Mouse (Mus musculus) spleen, postnatal 36 days (tissue): Measurements from ENCODE around the gene Farp1.
"Not testable (repeated sequence)": the region's sequence is repeated elsewhere in the genome, so short reads cannot be mapped to it uniquely, and the experiment has no call there.

Source experiments
- DNase-seq, 2 experiments: peaks; one replicate each; pipeline ENCODE4 v3.0.0; 2022; ENCODE audit warnings: low spot score in 2 of 2, mixed read lengths in 1 of 2

Farp1 gene

DNA sequence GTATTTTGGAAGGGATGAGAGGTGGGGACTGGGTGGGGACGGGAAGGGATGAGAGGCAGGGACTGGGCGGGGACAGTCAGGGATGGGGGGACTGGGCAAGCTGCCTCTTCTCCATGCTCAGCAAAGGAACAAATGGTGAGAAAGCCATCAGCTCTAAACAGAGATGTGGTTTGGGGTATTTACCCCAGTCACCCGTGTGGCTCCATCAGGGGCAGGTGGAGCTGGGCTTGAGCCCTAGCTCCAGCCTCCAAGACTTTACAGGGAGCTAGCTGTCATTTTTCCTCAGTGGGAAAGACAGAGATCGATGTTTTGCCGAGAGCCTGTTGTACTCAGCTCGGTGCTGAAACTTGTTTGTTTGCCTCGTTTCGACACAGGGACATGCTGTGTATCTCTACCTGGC, 148.0 kb downstream of the Farp1 start:
- DNase-seq = no peak

DNA sequence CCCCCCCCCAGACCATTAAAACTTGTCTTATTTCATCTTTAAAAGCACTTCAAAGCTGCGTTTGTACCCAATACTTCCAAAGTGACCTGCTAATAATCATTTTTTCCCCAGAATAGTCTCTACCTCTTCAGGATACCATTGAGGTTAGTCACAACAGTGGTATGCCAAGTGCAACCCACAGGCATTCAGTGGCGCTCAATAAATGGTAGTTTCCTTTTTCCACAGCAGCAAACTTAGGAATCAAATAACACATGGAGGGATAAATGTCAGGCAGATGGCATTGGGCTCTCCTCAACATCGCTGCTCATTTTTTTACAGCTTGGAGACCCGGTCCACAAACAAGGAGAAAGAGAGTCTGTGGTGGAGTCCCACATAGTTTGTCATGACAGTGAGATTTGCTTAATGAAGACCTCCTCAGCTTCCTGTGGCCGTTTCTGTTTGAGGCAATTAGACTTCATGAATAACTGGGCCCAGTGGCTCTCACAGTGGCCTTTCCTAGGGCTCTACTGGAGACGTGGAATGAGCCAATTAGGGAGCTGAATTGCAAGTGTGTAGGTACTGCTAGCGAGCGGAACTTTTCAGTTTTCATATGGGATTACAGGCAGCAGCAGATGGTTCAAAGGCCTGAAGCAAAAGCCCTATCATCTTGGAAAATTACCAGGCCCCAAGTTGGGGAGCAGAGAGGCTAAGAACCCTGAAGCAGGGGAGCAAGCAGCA, 148.6 kb downstream of the Farp1 start:
- DNase-seq = no peak

DNA sequence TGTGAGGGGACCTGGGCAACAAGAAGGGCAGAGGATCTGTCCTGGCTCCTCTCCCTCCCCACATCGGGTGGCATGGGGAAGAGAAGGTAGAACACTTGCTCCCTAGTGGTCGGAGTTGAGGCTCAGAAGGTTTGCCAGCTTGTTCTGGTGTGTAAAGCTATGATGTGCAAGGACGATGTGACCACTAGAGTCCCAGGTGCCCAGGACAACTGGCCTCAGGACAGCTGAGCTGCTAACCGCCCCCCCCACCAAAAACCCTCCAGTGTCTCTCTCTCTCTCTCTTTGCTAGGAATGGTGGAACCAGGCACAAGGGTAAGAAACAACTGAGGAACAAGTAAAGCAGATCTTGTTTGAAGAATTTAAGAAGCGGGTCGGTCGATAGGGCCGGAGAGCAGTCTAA, 149.4 kb downstream of the Farp1 start:
- DNase-seq = no peak

DNA sequence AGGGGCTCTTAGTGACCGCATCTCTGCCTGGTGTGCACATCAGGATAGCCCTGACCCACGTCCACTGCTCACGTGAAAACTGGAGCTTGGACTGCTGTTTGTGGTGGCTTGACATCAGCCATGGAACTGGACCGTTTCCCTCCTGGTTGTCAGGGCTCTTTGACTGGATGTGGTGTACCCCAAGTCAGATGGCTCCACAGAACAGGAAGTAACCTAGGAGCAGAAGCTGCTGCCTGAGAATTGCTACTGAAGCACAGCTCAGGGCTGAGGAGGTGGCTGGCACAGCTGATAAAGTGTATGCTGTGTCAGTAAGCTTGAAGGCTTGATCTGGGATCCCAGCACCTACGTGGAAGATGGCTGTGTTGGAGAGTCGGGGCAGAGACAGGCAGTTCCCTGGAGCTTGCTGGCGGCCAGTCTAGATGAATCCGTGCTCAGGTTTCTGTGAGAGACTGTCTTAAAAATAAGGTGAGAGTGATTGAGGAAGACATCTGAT, 151.4 kb downstream of the Farp1 start:
- no peak for DNase-seq

DNA sequence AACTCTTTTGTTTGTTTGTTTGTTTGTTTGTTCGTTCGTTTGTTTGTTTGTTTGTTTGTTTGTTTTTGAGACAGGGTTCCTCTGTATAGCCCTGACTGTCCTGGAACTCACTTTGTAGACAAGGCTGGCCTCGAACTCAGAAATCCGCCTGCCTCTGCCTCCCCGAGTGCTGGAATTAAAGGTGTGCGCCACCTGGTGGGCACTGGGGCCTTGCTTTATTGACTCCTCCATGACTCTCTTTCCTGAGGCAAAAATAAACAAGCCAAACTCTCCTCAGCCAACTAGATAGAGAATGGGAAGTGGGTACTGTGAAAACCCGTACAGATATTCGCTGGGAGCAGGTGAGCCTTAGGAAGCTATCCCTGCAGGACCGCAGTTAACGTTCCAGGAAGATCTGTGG, 154.8 kb downstream of the Farp1 start:
- not testable (repeated sequence) for DNase-seq

DNA sequence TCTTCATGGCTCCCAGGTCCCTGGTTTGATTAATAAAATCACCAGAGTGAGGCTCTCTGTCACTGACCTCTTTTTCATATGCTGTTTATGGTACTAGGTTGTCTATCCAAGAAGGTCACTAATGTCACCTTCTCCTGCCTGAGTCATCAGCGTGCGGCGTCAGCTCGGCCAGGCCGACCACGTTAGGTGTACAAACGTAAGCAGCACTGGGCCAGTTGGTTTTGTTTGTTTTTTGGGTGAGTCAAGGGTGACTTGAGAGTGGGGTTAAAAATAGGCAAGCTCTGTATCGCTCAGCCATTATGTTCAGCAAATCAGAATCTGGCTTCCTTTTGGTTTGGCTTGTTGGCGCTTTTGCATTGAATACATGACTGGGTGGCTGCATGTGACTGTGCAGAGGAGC, 155.4 kb downstream of the Farp1 start:
- no peak for DNase-seq

DNA sequence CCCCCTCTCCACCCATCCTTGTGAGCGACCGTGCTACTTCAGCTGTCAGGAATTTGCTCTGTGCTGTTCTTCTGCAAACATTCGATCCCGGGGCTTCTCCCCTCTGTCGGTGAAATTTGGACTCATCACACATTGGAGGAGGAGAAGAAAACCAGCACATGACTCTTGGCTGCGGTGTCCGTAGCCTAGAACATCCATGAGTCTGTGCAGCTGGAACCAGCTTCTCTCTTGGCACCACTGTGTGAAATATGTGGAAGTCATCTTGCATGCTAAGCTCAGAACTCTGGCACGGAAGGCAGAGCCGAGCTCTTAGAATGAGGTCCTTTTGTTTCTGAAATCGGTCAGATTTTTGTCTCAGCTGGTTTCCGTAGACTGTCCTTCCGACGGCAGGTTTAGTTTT, 156.7 kb downstream of the Farp1 start:
- DNase-seq = no peak

DNA sequence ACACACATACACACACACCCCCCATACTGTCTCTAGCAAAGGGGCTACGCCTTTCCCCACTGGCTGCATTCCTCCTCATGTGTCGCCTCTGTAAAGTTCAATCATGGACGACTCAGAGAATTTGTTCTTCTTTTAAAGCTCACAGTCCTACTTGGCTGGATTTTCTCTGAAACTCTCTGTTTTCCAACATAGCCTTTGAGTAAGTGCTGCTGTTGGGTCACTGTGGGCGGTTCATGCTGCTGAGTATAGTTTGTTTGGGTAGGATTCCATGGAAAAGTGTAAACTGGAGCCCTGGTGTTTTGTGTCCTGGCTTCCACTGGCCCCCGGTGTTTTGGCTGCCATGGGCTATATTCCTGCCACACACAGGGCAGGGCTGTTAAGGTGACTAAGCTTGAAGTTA, 157.4 kb downstream of the Farp1 start:
- no peak for DNase-seq

DNA sequence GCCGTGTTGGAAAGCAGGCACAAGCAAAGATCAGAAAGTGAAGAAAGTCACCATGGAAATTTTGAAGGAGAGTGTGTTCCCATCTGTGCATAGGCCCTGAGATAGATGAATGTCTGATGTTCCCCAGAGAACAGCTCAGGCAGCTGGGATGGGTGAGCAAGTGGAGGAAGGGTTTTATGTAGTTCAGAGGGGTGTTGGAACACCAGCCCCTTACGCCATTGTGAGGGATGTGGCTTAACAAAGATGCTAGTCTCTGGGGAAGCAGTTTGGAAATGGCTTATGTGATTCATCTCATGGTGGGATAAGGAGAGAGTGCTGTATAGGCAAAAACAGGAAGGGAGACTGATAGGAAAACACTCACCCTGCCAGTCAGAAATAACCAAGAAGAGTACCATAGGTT, 159.0 kb downstream of the Farp1 start:
- no peak for DNase-seq

DNA sequence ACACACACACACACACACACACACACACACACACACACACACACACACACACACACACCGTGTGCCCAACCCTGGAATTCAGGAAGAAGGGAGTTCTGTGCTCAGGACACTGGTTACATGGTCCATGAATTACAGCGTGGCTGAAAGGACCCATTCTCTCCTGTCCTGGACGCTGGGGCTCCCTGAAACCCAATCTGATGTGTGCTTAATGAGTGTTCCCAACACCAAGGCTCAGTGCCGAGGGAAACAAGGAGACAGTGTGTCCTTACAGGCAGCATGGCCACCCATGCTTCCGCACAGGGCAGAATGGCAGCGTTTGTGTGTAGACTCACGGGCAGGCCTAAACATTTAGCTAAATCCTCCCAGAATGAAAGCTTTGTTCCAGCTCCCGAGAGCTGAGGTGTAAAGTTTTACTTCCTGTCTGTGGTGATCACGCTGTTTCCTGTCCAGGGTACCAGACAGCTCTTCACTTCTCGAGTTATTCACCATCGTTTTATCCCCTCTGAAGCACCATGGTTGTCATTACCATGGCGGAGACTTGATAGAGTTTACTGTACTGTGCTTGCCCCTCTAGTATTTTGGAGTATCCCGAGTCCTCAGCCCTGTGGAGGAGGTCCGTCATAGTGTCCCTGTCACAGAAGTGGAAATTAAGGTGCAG, 164.0 kb downstream of the Farp1 start:
- DNase-seq = no peak

DNA sequence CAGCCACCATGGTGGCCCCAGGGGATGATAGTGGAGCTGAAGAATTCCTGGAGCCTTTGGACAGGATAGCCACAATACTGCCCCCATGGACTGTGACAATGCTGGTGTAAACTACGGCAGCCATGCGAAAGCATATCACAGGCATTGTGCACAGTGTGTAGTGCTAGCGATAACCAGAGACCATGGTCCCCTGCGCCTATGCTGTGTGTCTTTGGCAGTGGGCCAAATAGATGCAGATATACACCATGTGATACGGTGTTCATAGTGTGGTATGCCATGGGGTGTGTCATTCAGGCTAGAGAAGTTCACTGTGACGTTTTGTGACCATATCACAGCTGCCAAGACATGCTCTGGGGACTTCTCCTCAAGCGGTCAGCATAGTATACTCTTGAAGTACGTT, 164.8 kb downstream of the Farp1 start:
- no peak for DNase-seq

DNA sequence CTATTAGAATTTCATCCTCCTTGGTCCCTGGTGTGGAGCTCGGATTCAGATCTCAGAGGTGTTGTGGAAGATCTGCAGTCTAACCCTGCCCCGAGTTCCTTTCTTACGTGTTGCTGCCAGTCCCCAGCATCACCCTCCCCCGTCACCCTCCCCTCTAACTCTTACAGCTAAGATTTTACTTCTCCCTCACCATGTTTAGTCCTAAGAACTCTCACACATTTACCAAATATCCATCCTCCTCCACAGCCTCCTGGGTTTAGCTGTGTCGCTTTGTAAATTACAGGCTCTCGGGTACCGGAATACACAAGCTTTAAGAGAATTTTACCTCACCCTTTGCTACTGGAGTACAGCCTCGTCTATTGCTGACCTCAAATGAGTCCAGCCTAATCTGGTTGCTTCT, 165.4 kb downstream of the Farp1 start:
- no peak for DNase-seq

DNA sequence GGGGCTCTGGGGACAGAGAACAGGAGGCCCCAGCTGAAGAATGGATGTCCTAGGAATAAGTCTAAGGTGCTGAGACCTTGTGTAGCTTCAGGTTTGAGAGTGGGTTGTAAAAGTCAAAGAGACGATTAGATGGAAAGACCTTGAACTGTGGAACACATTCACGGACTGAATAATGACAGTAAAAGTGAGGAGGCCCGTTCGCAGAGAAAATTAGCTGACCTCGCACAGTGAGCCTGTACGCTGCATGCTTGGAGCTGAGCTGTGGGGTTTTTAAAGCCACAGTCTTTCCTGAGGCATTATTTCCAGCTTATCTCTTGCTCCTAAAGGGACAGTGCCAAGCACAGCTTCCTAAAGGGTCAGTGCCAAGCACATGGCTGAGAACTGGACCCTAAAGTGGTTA, 166.2 kb downstream of the Farp1 start:
- DNase-seq = no peak

DNA sequence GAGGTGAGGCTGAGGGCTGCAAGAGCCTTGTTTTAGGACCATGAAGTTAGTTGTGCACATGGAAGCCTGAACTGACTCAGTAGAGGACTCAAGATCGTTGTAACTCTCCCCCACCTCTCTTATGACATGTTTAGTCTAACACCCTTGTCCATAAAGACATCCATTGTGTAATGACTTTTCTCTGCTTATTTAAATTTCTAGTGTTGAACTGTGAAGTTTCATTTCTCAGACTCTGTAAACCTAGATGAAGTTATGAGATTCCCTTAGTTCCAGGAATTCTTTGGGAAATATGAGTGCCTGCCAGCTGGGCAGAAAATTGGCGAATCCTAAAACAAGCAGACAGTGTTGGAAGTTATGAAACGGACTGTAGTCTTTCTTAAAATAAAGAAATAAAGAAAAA, 170.5 kb downstream of the Farp1 start:
- no peak for DNase-seq

DNA sequence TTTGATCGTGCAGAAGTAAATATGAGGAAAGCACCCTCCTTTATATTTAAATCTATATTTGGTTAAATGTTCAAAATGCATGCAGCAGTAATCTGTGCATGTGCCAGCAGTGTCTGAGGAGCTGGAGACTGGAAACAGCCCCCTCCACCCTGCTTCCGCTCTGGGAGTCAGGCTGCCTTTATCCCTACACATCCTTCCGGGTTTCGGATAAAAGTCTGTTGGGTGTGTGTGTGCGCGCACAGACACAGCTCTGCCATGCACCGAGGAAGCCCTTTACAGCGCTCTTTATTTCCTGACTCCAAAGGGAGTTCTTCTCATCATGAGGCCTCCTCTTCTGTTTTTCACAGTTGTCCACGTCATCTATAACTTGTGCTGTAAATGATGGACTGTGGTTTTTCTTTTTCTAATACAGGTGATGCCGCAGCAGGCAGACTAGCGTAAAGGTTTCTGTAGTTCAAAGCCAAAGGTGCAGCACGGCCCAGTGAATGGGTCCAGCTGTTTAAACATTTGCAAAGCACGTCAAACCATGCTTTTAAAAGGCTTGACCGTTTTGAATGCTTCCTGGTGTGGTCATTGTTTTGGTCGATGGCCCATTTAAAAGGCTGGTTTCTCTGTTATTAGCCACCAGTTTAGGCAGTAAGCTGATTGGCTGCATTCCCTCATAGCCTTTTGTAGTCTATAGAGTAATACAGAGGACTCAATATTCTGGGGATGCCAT, 172.6 kb downstream of the Farp1 start:
- no peak for DNase-seq

DNA sequence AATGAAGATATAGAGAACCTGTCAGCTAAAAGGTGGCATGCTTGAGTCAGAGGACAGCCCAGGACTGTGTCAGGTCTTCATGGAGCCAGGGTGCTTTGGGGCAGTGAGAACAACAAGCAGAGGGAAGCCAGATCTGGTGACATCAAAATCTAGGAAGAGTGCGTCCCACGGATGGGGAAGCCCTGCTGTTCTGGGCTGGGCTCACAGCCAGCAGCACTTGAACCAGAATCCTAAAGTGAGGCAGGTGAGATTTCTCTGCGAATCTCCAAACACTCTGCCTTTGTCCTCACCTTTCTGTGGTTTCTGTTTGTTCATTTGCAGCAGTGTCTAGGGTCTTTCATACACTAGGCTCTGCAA, 173.1 kb downstream of the Farp1 start:
- DNase-seq = no peak

DNA sequence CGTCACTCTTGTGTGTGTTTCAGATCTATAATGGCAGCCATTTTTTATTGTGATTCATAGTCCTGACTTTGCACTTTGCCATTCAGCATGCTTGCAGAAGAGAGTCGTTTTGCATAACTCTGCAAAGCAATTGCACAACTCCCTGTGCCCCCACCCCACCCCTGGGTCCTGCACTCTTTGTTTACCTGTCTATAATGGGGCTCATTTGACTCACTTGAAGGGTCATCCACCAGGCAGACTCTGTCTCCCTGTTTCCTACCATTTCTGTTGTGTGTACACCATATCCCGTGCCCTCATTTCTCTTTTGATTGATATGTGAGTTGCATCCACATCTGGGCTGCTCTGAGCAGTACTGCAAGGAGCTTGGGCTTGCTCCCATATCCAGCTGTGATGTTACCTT, 175.3 kb downstream of the Farp1 start:
- DNase-seq = no peak

DNA sequence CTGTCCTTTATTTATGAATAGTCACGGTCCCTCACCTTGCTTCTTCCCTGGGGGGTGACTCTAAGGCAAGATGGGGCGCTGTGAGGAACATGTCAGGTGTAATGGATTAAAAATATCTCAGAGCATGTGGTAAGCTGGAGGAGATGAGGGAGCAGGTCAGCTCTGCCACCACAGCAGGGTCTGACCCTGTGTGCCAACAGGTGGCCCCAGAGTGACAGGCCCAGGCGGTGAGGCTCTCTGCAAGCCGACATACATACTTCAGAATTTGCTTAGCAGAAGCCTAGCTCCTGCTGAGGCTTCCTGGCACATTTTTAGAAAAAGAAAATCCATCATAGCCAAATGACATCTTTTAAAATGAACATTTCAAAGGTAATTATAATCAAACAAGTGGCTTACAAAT, 178.7 kb downstream of the Farp1 start:
- DNase-seq = no peak

DNA sequence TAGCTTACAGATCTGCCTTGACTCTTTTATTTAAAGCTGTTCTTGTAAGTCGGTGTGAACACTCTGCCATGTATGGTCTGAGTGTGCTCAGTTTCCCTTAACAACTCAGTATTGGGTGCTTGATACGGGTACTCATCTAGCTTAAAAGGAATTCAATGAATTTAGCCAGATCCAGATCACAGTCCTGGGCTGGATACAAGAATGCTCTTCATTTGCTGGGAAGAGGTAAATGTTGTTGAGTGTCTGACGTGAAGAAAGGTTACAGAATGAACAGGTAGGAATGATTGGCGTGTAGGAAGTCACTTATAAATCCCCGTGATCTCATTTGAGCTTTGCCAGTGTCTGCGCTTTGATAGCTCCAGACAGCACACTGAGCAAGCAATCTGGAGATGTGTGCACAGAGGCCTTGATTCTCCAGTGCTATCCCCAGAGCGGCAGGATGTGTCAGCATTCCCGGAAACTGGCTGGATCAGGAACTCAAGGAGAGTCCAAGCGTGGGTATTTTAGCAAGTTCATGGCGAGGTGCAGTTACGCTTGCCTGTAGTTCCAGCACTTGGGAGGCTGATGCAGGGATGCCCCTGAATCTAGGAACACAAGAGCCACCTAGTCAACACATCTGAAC, 179.7 kb downstream of the Farp1 start:
- no peak for DNase-seq

DNA sequence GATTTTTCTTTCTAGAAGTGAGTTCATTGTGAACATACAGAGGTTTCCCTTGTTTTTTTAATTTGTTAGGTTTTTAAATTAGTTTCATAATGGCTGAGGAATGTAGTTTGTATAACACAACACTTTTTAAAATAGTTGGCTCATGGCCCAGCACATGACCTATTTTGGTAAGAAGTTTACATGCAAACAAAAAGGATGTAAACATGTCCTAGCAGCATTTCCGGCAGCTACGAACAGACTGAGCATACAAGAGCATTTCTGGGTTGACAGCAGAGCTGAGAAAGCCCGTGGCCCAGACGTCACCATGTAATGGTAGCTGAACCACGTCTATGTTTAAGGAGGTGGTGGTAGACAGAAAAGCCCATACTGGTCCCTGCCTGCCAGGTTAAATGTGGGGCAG, 180.8 kb downstream of the Farp1 start:
- DNase-seq = no peak

DNA sequence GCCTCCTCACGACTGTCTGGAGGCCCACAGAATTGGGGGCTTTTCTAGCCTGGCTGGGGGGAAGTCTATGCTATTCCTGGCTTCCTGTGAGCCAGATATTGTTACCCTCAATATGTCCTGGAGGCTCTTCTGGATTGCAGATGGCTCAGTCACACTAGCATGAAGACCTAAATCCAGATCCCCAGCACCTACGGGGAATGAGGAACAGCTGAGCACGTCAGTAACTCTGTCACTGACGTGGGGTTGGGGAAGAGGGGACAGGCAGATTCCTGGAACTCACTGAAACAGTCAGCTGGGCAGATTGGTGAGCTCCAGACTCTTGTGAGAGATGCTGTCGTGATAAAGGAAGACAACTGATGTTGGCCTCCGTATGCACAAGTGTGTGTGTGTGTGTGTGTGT, 181.7 kb downstream of the Farp1 start:
- DNase-seq = no peak

DNA sequence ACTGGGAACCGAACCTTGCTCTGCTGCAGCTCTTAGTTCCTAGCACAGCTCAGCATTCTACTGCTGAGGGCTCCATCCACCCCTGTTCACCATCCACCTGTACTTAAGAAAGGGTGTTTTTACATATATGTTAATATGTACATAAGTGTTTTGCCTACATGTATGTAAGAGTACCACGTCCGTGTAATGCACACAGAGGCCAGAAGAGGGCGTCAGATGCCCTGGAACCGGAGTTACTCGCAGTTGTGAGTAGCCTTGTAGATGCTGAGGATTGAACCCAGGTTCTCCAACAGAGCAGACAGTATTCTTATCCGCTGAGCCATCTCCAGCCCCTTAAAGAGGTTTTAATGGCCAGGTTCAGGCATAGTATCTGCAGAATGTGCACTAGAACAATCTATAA, 183.6 kb downstream of the Farp1 start:
- no peak for DNase-seq
